12 mouse cellular contexts compared by ENCODE assay signal in genomic region chr4:115963751-115964150, GRCm38 (mm10). TPM values are rescaled to one million over a fixed set of nuclear protein-coding genes. Genes with fewer than 3 reads are reported as not detected.
DNase-seq lines count a peak whose midpoint lies in the region; ATAC-seq lines count a peak whose summit lies in the region.
"Had no signal": no experiment of that assay in that cellular context is flagged by ENCODE, and none has a peak within 500 bp of the region (broad histone marks: within the 10 kb centered on the region; RNA-seq: fewer than 3 reads in every experiment).

No protein-coding gene starts in this region.

- H3K9ac ChIP-seq in hindbrain, embryonic 12.5 days = 0 out of 2 replicates have a peak overlapping the region, but pooled peaks have one; percentile 64
- no peak overlapping the region for H3K9ac ChIP-seq in embryonic facial prominence, embryonic 14.5 days (ENCODE audit: low read depth, low read length)
- H3K9ac ChIP-seq in midbrain, embryonic 14.5 days (replicated peaks; ENCODE audit: low read length) = no peak overlapping the region
- H3K9ac ChIP-seq in intestine, embryonic 15.5 days = no peak overlapping the region

- H3K27me3 ChIP-seq in hindbrain, embryonic 12.5 days = peaks cover 94% of the 10 kb centered on the region
- peaks cover 100% of the 10 kb centered on the region for H3K27me3 ChIP-seq in hindbrain, embryonic 10.5 days (ENCODE audit: insufficient read depth, poor library complexity, severe bottlenecking)
- peaks cover 100% of the 10 kb centered on the region for H3K27me3 ChIP-seq in embryonic facial prominence, embryonic 10.5 days (replicated peaks; ENCODE audit: low read depth, poor library complexity, severe bottlenecking)
- H3K27me3 ChIP-seq in embryonic facial prominence, embryonic 14.5 days (replicated peaks; ENCODE audit: control insufficient read depth, insufficient read depth, low read length) = peaks cover 92% of the 10 kb centered on the region
- peaks cover 58% of the 10 kb centered on the region for H3K27me3 ChIP-seq in midbrain, embryonic 14.5 days (ENCODE audit: control insufficient read depth, insufficient read depth, low read length)
- H3K27me3 ChIP-seq in intestine, embryonic 15.5 days (replicated peaks) = peaks cover 77% of the 10 kb centered on the region

- peaks cover 39% of the 10 kb centered on the region for H3K4me1 ChIP-seq in hindbrain, embryonic 12.5 days
- peaks cover 59% of the 10 kb centered on the region for H3K4me1 ChIP-seq in hindbrain, embryonic 10.5 days (replicated peaks)
- H3K4me1 ChIP-seq in embryonic facial prominence, embryonic 10.5 days = peaks cover 46% of the 10 kb centered on the region
- no peaks in the 10 kb centered on the region for H3K4me1 ChIP-seq in embryonic facial prominence, embryonic 14.5 days (ENCODE audit: control insufficient read depth, insufficient read depth, low read length)
- peaks cover 31% of the 10 kb centered on the region for H3K4me1 ChIP-seq in midbrain, embryonic 14.5 days (ENCODE audit: control insufficient read depth, insufficient read depth, low read length)
- H3K4me1 ChIP-seq in intestine, embryonic 15.5 days (replicated peaks) = peaks cover 7% of the 10 kb centered on the region; the same call in 1 of the 2 replicates

- WGBS in hindbrain, embryonic 12.5 days = 12% methylated on average over 6 of the region's 6 CpGs
- 7% methylated on average over 6 of the region's 6 CpGs for WGBS in hindbrain, embryonic 10.5 days
- WGBS in embryonic facial prominence, embryonic 10.5 days = 6% methylated on average over 6 of the region's 6 CpGs
- WGBS in embryonic facial prominence, embryonic 14.5 days = 10% methylated on average over 6 of the region's 6 CpGs
- 6% methylated on average over 6 of the region's 6 CpGs for WGBS in midbrain, embryonic 14.5 days
- 21% methylated on average over 6 of the region's 6 CpGs for WGBS in intestine, embryonic 15.5 days

- H3K36me3 ChIP-seq in hindbrain, embryonic 12.5 days = no peaks in the 10 kb centered on the region
- no peaks in the 10 kb centered on the region for H3K36me3 ChIP-seq in hindbrain, embryonic 10.5 days
- H3K36me3 ChIP-seq in embryonic facial prominence, embryonic 10.5 days (replicated peaks) = no peaks in the 10 kb centered on the region
- no peaks in the 10 kb centered on the region for H3K36me3 ChIP-seq in embryonic facial prominence, embryonic 14.5 days (ENCODE audit: control insufficient read depth, insufficient read depth, low read length)
- H3K36me3 ChIP-seq in midbrain, embryonic 14.5 days (ENCODE audit: control insufficient read depth, insufficient read depth, low read length) = no peaks in the 10 kb centered on the region
- H3K36me3 ChIP-seq in intestine, embryonic 15.5 days = no peaks in the 10 kb centered on the region

- no peaks in the 10 kb centered on the region for H3K9me3 ChIP-seq in hindbrain, embryonic 12.5 days (replicated peaks)
- H3K9me3 ChIP-seq in hindbrain, embryonic 10.5 days = no peaks in the 10 kb centered on the region
- H3K9me3 ChIP-seq in embryonic facial prominence, embryonic 10.5 days = no peaks in the 10 kb centered on the region
- H3K9me3 ChIP-seq in embryonic facial prominence, embryonic 14.5 days (ENCODE audit: control insufficient read depth, low read length) = no peaks in the 10 kb centered on the region
- H3K9me3 ChIP-seq in midbrain, embryonic 14.5 days (ENCODE audit: control insufficient read depth, low read length) = no peaks in the 10 kb centered on the region
- H3K9me3 ChIP-seq in intestine, embryonic 15.5 days = no peaks in the 10 kb centered on the region

- no peak overlapping the region for H3K27ac ChIP-seq in hindbrain, embryonic 12.5 days
- H3K27ac ChIP-seq in hindbrain, embryonic 10.5 days = no peak overlapping the region
- no peak overlapping the region for H3K27ac ChIP-seq in embryonic facial prominence, embryonic 10.5 days (replicated peaks)
- H3K27ac ChIP-seq in embryonic facial prominence, embryonic 14.5 days (replicated peaks; ENCODE audit: low read depth, low read length) = no peak overlapping the region
- H3K27ac ChIP-seq in midbrain, embryonic 14.5 days (replicated peaks; ENCODE audit: low read depth, low read length) = no peak overlapping the region
- H3K27ac ChIP-seq in intestine, embryonic 15.5 days = no peak overlapping the region
- H3K27ac ChIP-seq: kidney, postnatal 0 days had no signal

- peak overlapping the region; percentile 84; the same call in 1 of the 2 replicates for H3K4me2 ChIP-seq in hindbrain, embryonic 12.5 days (replicated peaks)
- peak overlapping the region; percentile 78; the same call in 1 of the 2 replicates for H3K4me2 ChIP-seq in embryonic facial prominence, embryonic 14.5 days (ENCODE audit: low read depth, low read length)
- peak overlapping the region; percentile 81 for H3K4me2 ChIP-seq in midbrain, embryonic 14.5 days (ENCODE audit: low read length)
- H3K4me2 ChIP-seq in intestine, embryonic 15.5 days (replicated peaks) = no peak overlapping the region

- no peak overlapping the region for H3K4me3 ChIP-seq in hindbrain, embryonic 12.5 days
- H3K4me3 ChIP-seq in hindbrain, embryonic 10.5 days = no peak overlapping the region; the same call in 1 of the 2 replicates
- H3K4me3 ChIP-seq in embryonic facial prominence, embryonic 10.5 days = peak overlapping the region; percentile 63; the same call in 1 of the 2 replicates
- 0 out of 2 replicates have a peak overlapping the region, but pooled peaks have one; percentile 55 for H3K4me3 ChIP-seq in embryonic facial prominence, embryonic 14.5 days (ENCODE audit: low read depth, low read length)
- peak overlapping the region; percentile 47; the same call in 1 of the 2 replicates for H3K4me3 ChIP-seq in midbrain, embryonic 14.5 days (replicated peaks; ENCODE audit: low read depth, low read length)
- no peak overlapping the region for H3K4me3 ChIP-seq in intestine, embryonic 15.5 days (replicated peaks)

- DNase-seq in hindbrain, embryonic 10.5 days (ENCODE audit: low spot score) = no peak
- no peak for DNase-seq in embryonic facial prominence, embryonic 10.5 days (ENCODE audit: low spot score)
- DNase-seq in embryonic facial prominence, embryonic 14.5 days (ENCODE audit: low spot score) = no peak
- DNase-seq in midbrain, embryonic 14.5 days = no peak
- no peak for DNase-seq in thymus, postnatal 10 days (ENCODE audit: low spot score in 2 of 2)
- DNase-seq: cerebellum, adult 11 months had no signal

- no peak for ATAC-seq in hindbrain, embryonic 12.5 days (ENCODE audit: low FRiP score)
- no peak for ATAC-seq in embryonic facial prominence, embryonic 14.5 days (ENCODE audit: low read depth)
- ATAC-seq in midbrain, embryonic 14.5 days (ENCODE audit: low FRiP score, low TSS enrichment) = no peak
- ATAC-seq in intestine, embryonic 15.5 days = no peak

RNA-seq across cellular contexts. Expression of gene Dmbx1, which starts 24.0 kb away (rescaled TPM):
- 10.1 and 14.7 TPM in 2 replicates for polyA plus RNA-seq in hindbrain, embryonic 12.5 days (2016; fragmentation: Nextera tagmentation; extraction: Ambion mirVana)
- 3.2 and 4.0 TPM in 2 replicates for polyA plus RNA-seq in hindbrain, embryonic 10.5 days (2016; fragmentation: Nextera tagmentation; extraction: Ambion mirVana)
- polyA plus RNA-seq in embryonic facial prominence, embryonic 10.5 days (2016; fragmentation: Nextera tagmentation; extraction: Ambion mirVana) = 1.7 and 2.5 TPM in 2 replicates
- 0.26 and 0.58 TPM in 2 replicates for polyA plus RNA-seq in embryonic facial prominence, embryonic 14.5 days (2014; fragmentation: Nextera tagmentation; extraction: Ambion mirVana)
- 8.2 and 8.5 TPM in 2 replicates for polyA plus RNA-seq in midbrain, embryonic 14.5 days (2014; fragmentation: Nextera tagmentation; extraction: Ambion mirVana)
- polyA plus RNA-seq in intestine, embryonic 15.5 days (2015; fragmentation: Nextera tagmentation; extraction: Ambion mirVana) = not detected in 2 replicates
- polyA plus RNA-seq: erythroblast, embryonic 14.5 days; kidney, postnatal 0 days; liver, embryonic 16.5 days; spleen, adult 2 months had no signal

RNA-seq across cellular contexts. Expression of gene Faah, which starts 54.0 kb away (rescaled TPM):
- 7.3 and 7.7 TPM in 2 replicates for polyA plus RNA-seq in hindbrain, embryonic 12.5 days (2016; fragmentation: Nextera tagmentation; extraction: Ambion mirVana)
- 2.6 and 4.4 TPM in 2 replicates for polyA plus RNA-seq in hindbrain, embryonic 10.5 days (2016; fragmentation: Nextera tagmentation; extraction: Ambion mirVana)
- polyA plus RNA-seq in embryonic facial prominence, embryonic 10.5 days (2016; fragmentation: Nextera tagmentation; extraction: Ambion mirVana) = 2.3 and 2.4 TPM in 2 replicates
- polyA plus RNA-seq in embryonic facial prominence, embryonic 14.5 days (2014; fragmentation: Nextera tagmentation; extraction: Ambion mirVana) = 3.8 and 4.5 TPM in 2 replicates
- polyA plus RNA-seq in midbrain, embryonic 14.5 days (2014; fragmentation: Nextera tagmentation; extraction: Ambion mirVana) = 15.5 and 17.5 TPM in 2 replicates
- polyA plus RNA-seq in intestine, embryonic 15.5 days (2015; fragmentation: Nextera tagmentation; extraction: Ambion mirVana) = 48.2 and 57.6 TPM in 2 replicates

Comparison
In these comparisons a context has a peak if more than half of its experiments do, and no peak if none do; other contexts are left out.
1. H3K4me3 ChIP-seq: peak in embryonic facial prominence, embryonic 10.5 days (single experiment), embryonic facial prominence, embryonic 14.5 days (single experiment) and midbrain, embryonic 14.5 days (single experiment); none in hindbrain, embryonic 12.5 days (single experiment), hindbrain, embryonic 10.5 days (single experiment) and intestine, embryonic 15.5 days (single experiment).